Mouse (Mus musculus): Measurements from ENCODE around the gene Fhod1.

DNA sequence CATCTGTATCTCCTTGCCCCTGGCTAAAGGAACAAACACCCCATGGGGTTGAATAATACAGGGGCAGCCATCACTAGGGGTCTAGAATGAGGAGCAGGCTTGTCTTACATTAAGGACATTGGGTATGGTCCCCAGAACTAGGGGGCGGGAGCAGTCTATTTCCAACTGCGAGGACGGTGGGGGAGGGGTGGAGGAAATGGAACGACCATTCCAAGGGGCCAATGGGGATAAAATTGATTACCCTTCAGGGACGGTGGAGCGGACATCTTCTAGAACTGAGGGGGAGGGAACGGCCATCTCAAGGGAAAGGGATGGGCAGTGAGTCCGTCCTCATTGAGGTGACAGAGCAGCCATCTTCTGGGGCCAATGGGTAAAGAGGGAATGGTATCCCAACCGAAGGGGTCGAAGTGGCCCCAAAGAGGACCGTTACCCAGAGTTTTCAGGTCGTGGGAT is 22.1 kb downstream of the Fhod1 start:
- TF ChIP-seq CTCF (IDR thresholded peaks at IDR 0.05; ENCODE audit: low read depth, low read length) = no peak
- TF ChIP-seq POLR2A (IDR thresholded peaks at IDR 0.05; ENCODE audit: extremely low read depth, insufficient read depth, low read length) = no peak

All from liver, adult 2 months (tissue).